Mouse (Mus musculus) midbrain, embryonic 13.5 days (tissue): ENCODE measurements around the gene B4galnt4. TPM values are rescaled to one million over a fixed set of nuclear protein-coding genes. Genes with fewer than 3 reads are reported as not detected.

Source experiments
- ATAC-seq: fragments of 200-750 bp; cut with Nextera tagmentation; 2 replicates; pipeline ENCODE4 v1.8.0; 2017; ENCODE audit warnings: mild to moderate bottlenecking, moderate TSS enrichment, moderate library complexity
- H3K27ac ChIP-seq: fragments of 300-500 bp; sonication (generic); 2 replicates; pipeline ENCODE4 v1.5.1; 2015; ENCODE audit warnings: inconsistent platforms, mild to moderate bottlenecking, moderate library complexity
- H3K27me3 ChIP-seq: fragments of 300-500 bp; sonication (generic); 2 replicates; pipeline ENCODE4 v1.6.1; 2015; ENCODE audit warnings: mild to moderate bottlenecking, inconsistent platforms
- H3K36me3 ChIP-seq: fragments of 300-500 bp; sonication (generic); 2 replicates; pipeline ENCODE4 v1.6.1; 2015; ENCODE audit warnings: mild to moderate bottlenecking, inconsistent platforms
- H3K4me1 ChIP-seq: fragments of 300-500 bp; sonication (generic); replicated peaks from 2 replicates; pipeline ENCODE4 v1.6.1; 2015; ENCODE audit warnings: inconsistent platforms
- H3K4me2 ChIP-seq: fragments of 300-500 bp; sonication (generic); replicated peaks from 2 replicates; pipeline ENCODE4 v1.6.1; 2015; ENCODE audit warnings: moderate library complexity, mild to moderate bottlenecking, inconsistent platforms
- H3K4me3 ChIP-seq: fragments of 300-500 bp; sonication (generic); replicated peaks from 2 replicates; pipeline ENCODE4 v1.5.1; 2015; ENCODE audit warnings: mild to moderate bottlenecking, inconsistent platforms
- H3K9ac ChIP-seq: fragments of 300-500 bp; sonication (generic); replicated peaks from 2 replicates; pipeline ENCODE4 v1.6.1; 2015; ENCODE audit warnings: mild to moderate bottlenecking, inconsistent platforms
- H3K9me3 ChIP-seq: fragments of 300-500 bp; sonication (generic); 2 replicates; pipeline ENCODE4 v1.6.1; 2016; ENCODE audit warnings: mild to moderate bottlenecking, inconsistent platforms
- WGBS: fragments of 180-500 bp; shearing (Covaris S2); methylation state at CpG from one replicate; pipeline ENCODE4 v1.1.7; 2015; 5-methylcytosine and 5-hydroxymethylcytosine counted together
- polyA plus RNA-seq: library from polyadenylated mRNA; unstranded; fragments of >200 nt; fragmentation: Nextera tagmentation; extraction: Ambion mirVana; gene quantifications from 2 replicates; pipeline ENCODE4 v1.2.1, GENCODE M21; 2015

Gene B4galnt4
- polyA plus RNA-seq, 1 experiment from 2014 or later, result 48.3 TPM

GRCm38 (mm10) chr7:141087894-141088293, 27.0 kb downstream of the B4galnt4 start:
- ATAC-seq, result no peak
- Histone ChIP-seq H3K9me3 (no peaks in the 10 kb centered on the region), H3K4me1 (peaks cover 9% of the 10 kb centered on the region), H3K27ac (no peak overlapping the region), H3K4me2 (no peak overlapping the region), H3K9ac (no peak overlapping the region), H3K36me3 (no peaks in the 10 kb centered on the region), H3K4me3 (no peak overlapping the region), H3K27me3 (peaks cover 59% of the 10 kb centered on the region)
- 57% methylated on average over 8 of the region's 8 CpGs for WGBS

DNA sequence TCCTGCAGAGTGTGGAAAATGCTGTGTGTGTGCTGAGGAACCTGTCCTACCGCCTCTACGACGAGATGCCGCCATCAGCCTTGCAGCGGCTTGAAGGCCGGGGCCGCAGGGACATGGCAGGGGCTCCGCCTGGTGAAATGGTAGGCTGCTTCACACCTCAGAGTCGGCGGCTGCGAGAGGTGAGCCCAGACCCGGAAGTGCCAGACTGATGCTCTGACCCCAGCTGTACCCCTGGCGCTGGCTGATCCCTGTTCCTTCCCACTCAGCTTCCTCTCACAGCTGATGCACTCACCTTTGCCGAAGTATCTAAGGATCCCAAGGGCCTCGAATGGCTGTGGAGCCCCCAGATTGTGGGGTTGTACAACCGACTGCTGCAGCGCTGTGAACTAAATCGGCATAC, 27.6 kb downstream of the B4galnt4 start:
- Histone ChIP-seq H3K9me3 (no peaks in the 10 kb centered on the region), H3K4me2 (0 out of 2 replicates have a peak overlapping the region, but pooled peaks have one; percentile 13), H3K27ac (no peak overlapping the region), H3K27me3 (peaks cover 65% of the 10 kb centered on the region), H3K4me1 (peaks cover 9% of the 10 kb centered on the region), H3K4me3 (no peak overlapping the region), H3K36me3 (no peaks in the 10 kb centered on the region), H3K9ac (0 out of 2 replicates have a peak overlapping the region, but pooled peaks have one; percentile 0)
- WGBS, result 32% methylated on average over 18 of the region's 18 CpGs
- no peak; the same call in 1 of the 2 replicates for ATAC-seq

GRCm38 (mm10) chr7:141090228-141090627, 29.3 kb downstream of the B4galnt4 start:
- Histone ChIP-seq H3K36me3 (no peaks in the 10 kb centered on the region), H3K4me2 (no peak overlapping the region), H3K9me3 (no peaks in the 10 kb centered on the region), H3K27me3 (peaks cover 66% of the 10 kb centered on the region), H3K4me3 (no peak overlapping the region), H3K9ac (no peak overlapping the region), H3K27ac (no peak overlapping the region), H3K4me1 (peaks cover 9% of the 10 kb centered on the region)
- 59% methylated on average over 8 of the region's 8 CpGs for WGBS
- ATAC-seq, result no peak

DNA sequence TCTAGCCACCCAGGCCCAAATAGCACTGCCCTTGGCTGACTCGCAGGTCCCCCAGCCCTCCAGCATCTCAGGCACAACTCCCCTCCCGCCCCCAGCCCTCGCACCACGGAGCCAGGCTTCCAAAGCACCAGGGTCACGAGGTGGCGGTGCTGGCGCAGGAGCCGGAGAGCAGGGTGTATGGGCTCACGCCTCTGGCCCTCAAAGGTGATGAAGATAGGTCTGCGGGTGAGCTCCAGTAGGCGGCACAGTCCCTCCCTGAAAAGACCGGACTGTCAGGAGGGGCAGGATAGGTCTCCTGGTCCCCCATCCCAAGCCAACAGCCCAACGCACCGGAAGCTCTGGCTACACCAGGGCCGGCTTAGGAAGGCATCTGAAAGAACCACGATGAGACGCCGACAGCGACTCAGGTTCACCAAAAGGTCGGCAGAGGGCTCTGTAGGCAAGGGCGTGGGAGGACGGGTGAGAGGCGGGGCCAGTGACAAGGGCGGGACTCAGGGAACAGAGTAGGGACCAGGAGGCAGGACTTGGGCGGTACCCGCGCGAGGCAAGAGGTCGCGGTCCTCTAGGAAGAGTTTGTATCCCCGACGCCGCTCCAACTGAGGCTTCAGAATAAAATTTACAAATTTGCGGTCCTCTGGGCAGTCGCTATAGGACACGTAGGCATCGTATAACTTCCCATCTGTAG, 31.3 kb downstream of the B4galnt4 start:
- Histone ChIP-seq H3K4me3 (peak overlapping the region; percentile 22; the same call in 1 of the 2 replicates), H3K36me3 (no peaks in the 10 kb centered on the region), H3K9ac (0 out of 2 replicates have a peak overlapping the region, but pooled peaks have one; percentile 14), H3K9me3 (no peaks in the 10 kb centered on the region), H3K27ac (no peak overlapping the region), H3K27me3 (peaks cover 66% of the 10 kb centered on the region), H3K4me2 (peak overlapping the region; percentile 45), H3K4me1 (peaks cover 9% of the 10 kb centered on the region)
- 5% methylated on average over 37 of the region's 37 CpGs for WGBS
- peak; percentile 81 for ATAC-seq

- H3K36me3 ChIP-seq, result no peaks in the 10 kb centered on the region
- no peaks in the 10 kb centered on the region for H3K9me3 ChIP-seq
- H3K9ac ChIP-seq, result no peak overlapping the region
- H3K27me3 ChIP-seq, result peaks cover 61% of the 10 kb centered on the region
- H3K4me2 ChIP-seq, result no peak overlapping the region
- ATAC-seq, result no peak
- H3K4me3 ChIP-seq, result no peak overlapping the region
- WGBS, result 85% methylated on average over 6 of the region's 6 CpGs
- peaks cover 9% of the 10 kb centered on the region for H3K4me1 ChIP-seq
- no peak overlapping the region for H3K27ac ChIP-seq
These were observed 33.0 kb downstream of the B4galnt4 start for GRCm38 (mm10) chr7:141093950-141094349.

GRCm38 (mm10) chr7:141094487-141095205, 33.7 kb downstream of the B4galnt4 start:
- no peak overlapping the region for H3K4me3 ChIP-seq
- ATAC-seq, result no peak
- peaks cover 61% of the 10 kb centered on the region for H3K27me3 ChIP-seq
- peaks cover 11% of the 10 kb centered on the region for H3K4me1 ChIP-seq
- WGBS, result 67% methylated on average over 15 of the region's 15 CpGs
- H3K27ac ChIP-seq, result no peak overlapping the region
- H3K4me2 ChIP-seq, result no peak overlapping the region
- H3K9ac ChIP-seq, result no peak overlapping the region
- no peaks in the 10 kb centered on the region for H3K9me3 ChIP-seq
- no peaks in the 10 kb centered on the region for H3K36me3 ChIP-seq

GRCm38 (mm10) chr7:141096021-141096420, 35.1 kb downstream of the B4galnt4 start:
- Histone ChIP-seq H3K4me2 (no peak overlapping the region), H3K9me3 (no peaks in the 10 kb centered on the region), H3K27ac (no peak overlapping the region), H3K4me1 (peaks cover 21% of the 10 kb centered on the region), H3K27me3 (peaks cover 62% of the 10 kb centered on the region), H3K9ac (no peak overlapping the region), H3K4me3 (no peak overlapping the region), H3K36me3 (no peaks in the 10 kb centered on the region)
- no peak for ATAC-seq
- 85% methylated on average over 6 of the region's 6 CpGs for WGBS

DNA sequence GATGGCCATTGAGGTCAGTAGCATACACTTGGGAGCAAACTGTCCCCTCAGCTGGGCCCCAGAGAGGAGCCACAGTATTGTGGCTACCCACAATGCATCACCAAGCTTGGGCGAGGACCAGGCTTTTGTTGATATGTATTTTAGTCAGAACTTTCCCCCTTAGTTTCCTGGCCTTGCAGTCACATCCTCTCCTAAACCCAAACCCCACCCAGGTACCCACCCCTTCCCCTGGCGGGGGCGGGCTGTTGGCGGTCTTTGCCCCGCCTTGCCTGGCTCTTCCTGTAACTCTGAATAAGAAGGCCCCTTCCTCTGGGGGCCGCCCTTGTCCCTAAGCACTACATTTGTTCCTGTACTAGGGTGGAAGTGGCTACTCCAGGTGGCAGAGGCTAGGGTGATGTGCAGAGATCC, 35.7 kb downstream of the B4galnt4 start:
- H3K9me3 ChIP-seq, result no peaks in the 10 kb centered on the region
- no peak overlapping the region for H3K4me3 ChIP-seq
- no peak for ATAC-seq
- no peak overlapping the region for H3K4me2 ChIP-seq
- WGBS, result 42% methylated on average over 6 of the region's 6 CpGs
- no peak overlapping the region for H3K9ac ChIP-seq
- H3K27me3 ChIP-seq, result peaks cover 62% of the 10 kb centered on the region
- H3K4me1 ChIP-seq, result peaks cover 21% of the 10 kb centered on the region
- H3K27ac ChIP-seq, result no peak overlapping the region
- H3K36me3 ChIP-seq, result no peaks in the 10 kb centered on the region

GRCm38 (mm10) chr7:141097177-141097576, 36.3 kb downstream of the B4galnt4 start:
- no peak overlapping the region for H3K27ac ChIP-seq
- H3K9ac ChIP-seq, result no peak overlapping the region
- no peak for ATAC-seq
- H3K4me3 ChIP-seq, result no peak overlapping the region
- WGBS, result 86% methylated on average over 5 of the region's 5 CpGs
- no peaks in the 10 kb centered on the region for H3K9me3 ChIP-seq
- H3K4me1 ChIP-seq, result peaks cover 18% of the 10 kb centered on the region
- H3K36me3 ChIP-seq, result no peaks in the 10 kb centered on the region
- no peak overlapping the region for H3K4me2 ChIP-seq
- H3K27me3 ChIP-seq, result peaks cover 62% of the 10 kb centered on the region

DNA sequence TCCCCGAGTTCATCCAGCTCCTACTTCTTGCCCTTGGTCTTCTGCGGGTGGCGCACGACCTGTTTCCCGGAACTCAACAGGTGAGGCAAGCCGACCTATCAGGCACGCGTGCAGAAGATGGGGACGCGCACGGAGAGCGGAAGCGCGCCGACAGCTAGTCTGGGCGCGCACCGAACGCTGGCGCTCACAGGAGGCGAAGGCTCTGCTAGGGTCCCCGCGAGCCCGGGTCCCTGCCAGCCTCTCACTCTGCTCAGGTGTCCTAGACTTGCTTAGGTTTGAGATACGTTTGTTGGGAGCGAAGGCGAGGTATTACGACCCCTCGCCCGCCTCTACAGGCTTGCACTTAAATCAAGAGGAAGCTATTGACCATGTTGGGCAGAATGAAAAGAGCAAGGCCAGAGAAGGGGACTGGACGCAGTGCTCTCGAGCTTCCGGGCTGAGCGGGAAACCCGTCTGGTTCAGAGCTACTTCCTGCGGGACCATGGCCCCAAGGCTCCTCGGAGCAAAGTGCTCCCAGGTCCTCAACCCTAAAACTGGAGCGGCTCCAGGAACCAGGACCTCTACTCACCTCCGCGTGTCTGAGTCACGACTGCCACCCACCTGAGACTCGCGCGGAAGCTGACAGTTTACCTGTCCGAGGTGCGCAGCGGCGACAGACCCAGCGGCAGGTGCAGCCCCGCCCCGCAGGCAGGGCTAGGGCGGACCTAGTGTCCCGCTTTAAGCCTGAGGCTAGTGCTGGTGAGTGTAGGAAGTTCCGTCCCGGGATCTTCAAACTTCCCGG, 39.2 kb downstream of the B4galnt4 start, which contains the start of gene Sigirr:
Sigirr (minus strand) TSS at position 662 of the 781 bp plus-strand sequence.
- Histone ChIP-seq H3K4me3 (peak within 1 kb of the TSS; percentile 41), H3K9ac (peak within 1 kb of the TSS; percentile 51), H3K9me3 (no peaks in the 10 kb centered on the region)

GRCm38 (mm10) chr7:141103161-141103560, 42.3 kb downstream of the B4galnt4 start:
- ATAC-seq, result no peak
- Histone ChIP-seq H3K9ac (no peak overlapping the region), H3K4me2 (no peak overlapping the region), H3K27me3 (peaks cover 52% of the 10 kb centered on the region), H3K4me1 (peaks cover 12% of the 10 kb centered on the region), H3K27ac (no peak overlapping the region), H3K4me3 (no peak overlapping the region), H3K9me3 (no peaks in the 10 kb centered on the region), H3K36me3 (no peaks in the 10 kb centered on the region)
- 72% methylated on average over 3 of the region's 3 CpGs for WGBS

More for the DNA sequence above, 39.2 kb downstream of the B4galnt4 start, which contains the start of gene Sigirr:
- Histone ChIP-seq H3K27me3 (peaks cover 60% of the 10 kb centered on the region), H3K27ac (no peak within 1 kb of the TSS), H3K4me2 (peak within 1 kb of the TSS; percentile 56), H3K36me3 (no peaks in the 10 kb centered on the region), H3K4me1 (peaks cover 12% of the 10 kb centered on the region)
- ATAC-seq, result 0 out of 2 replicates have a peak, but pooled peaks have one; percentile 24
- WGBS, result 1% methylated on average over 56 of the region's 56 CpGs
